Comparison of ENCODE assay signal across 9 mouse cellular contexts in genomic region chr4:140914731-140915131, GRCm38 (mm10). TPM values are rescaled to one million over a fixed set of nuclear protein-coding genes. Genes with fewer than 3 reads are reported as not detected.
DNase-seq lines count a peak whose midpoint lies in the region; ATAC-seq and TF ChIP-seq lines count a peak whose summit lies in the region.
"Had no signal": no experiment of that assay in that cellular context is flagged by ENCODE, and none has a peak within 500 bp of the region (broad histone marks: within the 10 kb centered on the region; RNA-seq: fewer than 3 reads in every experiment).

No protein-coding gene starts in this region.

- TF ChIP-seq CTCF in brain, embryonic 14.5 days (IDR thresholded peaks at IDR 0.05; ENCODE audit: borderline replicate concordance, extremely low read depth, insufficient read depth, insufficient read length) = no peak

- no peak overlapping the region for H3K4me3 ChIP-seq in heart, embryonic 12.5 days
- H3K4me3 ChIP-seq in midbrain, embryonic 10.5 days = no peak overlapping the region
- H3K4me3 ChIP-seq in midbrain, embryonic 11.5 days (ENCODE audit: low read depth, low read length) = no peak overlapping the region
- no peak overlapping the region for H3K4me3 ChIP-seq in embryonic facial prominence, embryonic 15.5 days (replicated peaks)
- H3K4me3 ChIP-seq: heart, embryonic 15.5 days had no signal

- H3K27ac ChIP-seq in heart, embryonic 12.5 days (ENCODE audit: poor library complexity, severe bottlenecking) = 0 out of 2 replicates have a peak overlapping the region, but pooled peaks have one; percentile 29
- peak overlapping the region; percentile 63 for H3K27ac ChIP-seq in midbrain, embryonic 10.5 days (replicated peaks)
- H3K27ac ChIP-seq in midbrain, embryonic 11.5 days (ENCODE audit: low read depth, low read length) = no peak overlapping the region
- H3K27ac ChIP-seq in embryonic facial prominence, embryonic 15.5 days (replicated peaks) = peak overlapping the region; percentile 48; the same call in 1 of the 2 replicates
- H3K27ac ChIP-seq: heart, embryonic 15.5 days had no signal

- WGBS in heart, embryonic 12.5 days = 50% methylated on average over 6 of the region's 6 CpGs
- WGBS in midbrain, embryonic 10.5 days = 55% methylated on average over 6 of the region's 6 CpGs
- 52% methylated on average over 6 of the region's 6 CpGs for WGBS in midbrain, embryonic 11.5 days
- 31% methylated on average over 6 of the region's 6 CpGs for WGBS in embryonic facial prominence, embryonic 15.5 days

- no peak overlapping the region for H3K4me2 ChIP-seq in heart, embryonic 12.5 days
- H3K4me2 ChIP-seq in midbrain, embryonic 11.5 days = no peak overlapping the region
- H3K4me2 ChIP-seq in embryonic facial prominence, embryonic 15.5 days (replicated peaks) = no peak overlapping the region
- H3K4me2 ChIP-seq: heart, embryonic 15.5 days had no signal

- no peak for ATAC-seq in heart, embryonic 12.5 days (ENCODE audit: insufficient number of reproducible peaks, low FRiP score)
- no peak for ATAC-seq in midbrain, embryonic 11.5 days (ENCODE audit: low FRiP score)
- peak; percentile 81 for ATAC-seq in embryonic facial prominence, embryonic 15.5 days (ENCODE audit: insufficient number of reproducible peaks, low FRiP score, low TSS enrichment, low read depth)
- no peak for ATAC-seq in inflammation-experienced regulatory T-cells, adult 6 months

- no peak overlapping the region for H3K9ac ChIP-seq in heart, embryonic 12.5 days
- no peak overlapping the region for H3K9ac ChIP-seq in midbrain, embryonic 11.5 days (ENCODE audit: low read length)
- H3K9ac ChIP-seq in embryonic facial prominence, embryonic 15.5 days = no peak overlapping the region
- H3K9ac ChIP-seq: heart, embryonic 15.5 days had no signal

- H3K9me3 ChIP-seq in heart, embryonic 12.5 days (replicated peaks) = no peaks in the 10 kb centered on the region
- H3K9me3 ChIP-seq in midbrain, embryonic 10.5 days (replicated peaks) = no peaks in the 10 kb centered on the region
- no peaks in the 10 kb centered on the region for H3K9me3 ChIP-seq in midbrain, embryonic 11.5 days (ENCODE audit: control insufficient read depth, low read length)
- no peaks in the 10 kb centered on the region for H3K9me3 ChIP-seq in embryonic facial prominence, embryonic 15.5 days (replicated peaks)
- H3K9me3 ChIP-seq: heart, embryonic 15.5 days had no signal

- no peak for DNase-seq in heart, adult 9 months (ENCODE audit: low spot score in 2 of 2)
- DNase-seq in midbrain, embryonic 10.5 days (ENCODE audit: low spot score) = no peak
- no peak for DNase-seq in midbrain, embryonic 11.5 days (ENCODE audit: low spot score, missing footprints)
- peak; percentile 57 for DNase-seq in brain, embryonic 14.5 days (ENCODE audit: low read depth)
- DNase-seq: thymus, adult 2 months had no signal

- peaks cover 25% of the 10 kb centered on the region for H3K27me3 ChIP-seq in heart, embryonic 12.5 days (replicated peaks)
- H3K27me3 ChIP-seq in midbrain, embryonic 10.5 days (ENCODE audit: low read depth, poor library complexity, severe bottlenecking) = peaks cover 1% of the 10 kb centered on the region; the same call in 1 of the 2 replicates
- H3K27me3 ChIP-seq in midbrain, embryonic 11.5 days (ENCODE audit: control insufficient read depth, insufficient read depth, low read length) = no peaks in the 10 kb centered on the region
- peaks cover under 1% of the 10 kb centered on the region; the same call in 1 of the 2 replicates for H3K27me3 ChIP-seq in embryonic facial prominence, embryonic 15.5 days

- TF ChIP-seq POLR2A in brain, embryonic 14.5 days (IDR thresholded peaks at IDR 0.05; ENCODE audit: borderline replicate concordance, extremely low read depth, insufficient read depth, insufficient read length, poor library complexity, severe bottlenecking) = no peak

- no peaks in the 10 kb centered on the region for H3K4me1 ChIP-seq in heart, embryonic 12.5 days (replicated peaks)
- peaks cover 22% of the 10 kb centered on the region for H3K4me1 ChIP-seq in midbrain, embryonic 10.5 days
- H3K4me1 ChIP-seq in midbrain, embryonic 11.5 days (ENCODE audit: control insufficient read depth, insufficient read depth, low read length) = 0 out of 2 replicates have a peak, but pooled peaks cover 2% of the 10 kb centered on the region
- peaks cover 20% of the 10 kb centered on the region for H3K4me1 ChIP-seq in embryonic facial prominence, embryonic 15.5 days

- no peaks in the 10 kb centered on the region for H3K36me3 ChIP-seq in heart, embryonic 12.5 days
- H3K36me3 ChIP-seq in midbrain, embryonic 10.5 days = no peaks in the 10 kb centered on the region
- H3K36me3 ChIP-seq in midbrain, embryonic 11.5 days (ENCODE audit: control insufficient read depth, insufficient read depth, low read length) = no peaks in the 10 kb centered on the region
- H3K36me3 ChIP-seq in embryonic facial prominence, embryonic 15.5 days = no peaks in the 10 kb centered on the region
- H3K36me3 ChIP-seq: heart, embryonic 15.5 days had no signal

RNA-seq across cellular contexts. Expression of gene Padi2, which starts 8.6 kb away (rescaled TPM):
- polyA plus RNA-seq in heart, embryonic 12.5 days (2016; fragmentation: Nextera tagmentation; extraction: Ambion mirVana) = 3.3 and 4.1 TPM in 2 replicates
- polyA plus RNA-seq in midbrain, embryonic 10.5 days (2016; fragmentation: Nextera tagmentation; extraction: Ambion mirVana) = 0.15 and 1.4 TPM in 2 replicates
- 0.47 and 0.49 TPM in 2 replicates for polyA plus RNA-seq in midbrain, embryonic 11.5 days (2014; fragmentation: Nextera tagmentation; extraction: Ambion mirVana)
- 0.43 and 0.67 TPM in 2 replicates for polyA plus RNA-seq in brain, embryonic 14.5 days (2012; rRNA removed)
- 15.3 and 21.4 TPM in 2 replicates for polyA plus RNA-seq in embryonic facial prominence, embryonic 15.5 days (2015; fragmentation: Nextera tagmentation; extraction: Ambion mirVana)
- 10 to 100 TPM in 1 of 3 experiments, 1 to 10 TPM in 2; 7.9 to 20.2 (median 9.7) TPM for polyA plus RNA-seq in inflammation-experienced regulatory T-cells, adult 6 months (2017; shearing (Covaris generic))

RNA-seq across cellular contexts. Expression of gene Sdhb, which starts 46.3 kb away (rescaled TPM):
- 746 and 756 TPM in 2 replicates for polyA plus RNA-seq in heart, embryonic 12.5 days (2016; fragmentation: Nextera tagmentation; extraction: Ambion mirVana)
- 429 and 455 TPM in 2 replicates for polyA plus RNA-seq in midbrain, embryonic 10.5 days (2016; fragmentation: Nextera tagmentation; extraction: Ambion mirVana)
- 411 and 422 TPM in 2 replicates for polyA plus RNA-seq in midbrain, embryonic 11.5 days (2014; fragmentation: Nextera tagmentation; extraction: Ambion mirVana)
- polyA plus RNA-seq in brain, embryonic 14.5 days (2012; rRNA removed) = 213 and 233 TPM in 2 replicates
- polyA plus RNA-seq in embryonic facial prominence, embryonic 15.5 days (2015; fragmentation: Nextera tagmentation; extraction: Ambion mirVana) = 356 and 362 TPM in 2 replicates
- 100 to 1,000 TPM; 275 to 381 (median 276) TPM for polyA plus RNA-seq in inflammation-experienced regulatory T-cells, adult 6 months (2017; shearing (Covaris generic))
